Mouse (Mus musculus) embryonic facial prominence, embryonic 14.5 days (tissue): Measurements from ENCODE around the gene Bik. TPM values are rescaled to one million over a fixed set of nuclear protein-coding genes. Genes with fewer than 3 reads are reported as not detected.
A peak's percentile ranks its signal among the peaks of the same experiment; 100 is the strongest.

Experiments
- ATAC-seq: fragments of 200-750 bp; cut with Nextera tagmentation; 2 replicates; pipeline ENCODE4 v1.8.0; 2017; ENCODE audit warnings: low read depth, moderate number of reproducible peaks, moderate TSS enrichment
- DNase-seq: peaks from one replicate; pipeline ENCODE4 v3.0.0-alpha.2; 2015; ENCODE audit warnings: low spot score
- H3K27ac ChIP-seq: fragments of 300-500 bp; sonication (generic); replicated peaks from 2 replicates; pipeline ENCODE4 v1.5.1; 2014; ENCODE audit warnings: low read depth, mild to moderate bottlenecking, low read length, moderate library complexity
- H3K27me3 ChIP-seq: fragments of 300-500 bp; sonication (generic); replicated peaks from 2 replicates; pipeline ENCODE4 v1.6.1; 2014; ENCODE audit warnings: low read length; ENCODE audit not compliant: control insufficient read depth, insufficient read depth
- H3K36me3 ChIP-seq: fragments of 300-500 bp; sonication (generic); 2 replicates; pipeline ENCODE4 v1.6.1; 2014; ENCODE audit warnings: low read length, mixed read lengths; ENCODE audit not compliant: control insufficient read depth, insufficient read depth
- H3K4me1 ChIP-seq: fragments of 300-500 bp; sonication (generic); 2 replicates; pipeline ENCODE4 v1.6.1; 2014; ENCODE audit warnings: antibody characterized with exemption, low read length; ENCODE audit not compliant: control insufficient read depth, insufficient read depth
- H3K4me2 ChIP-seq: fragments of 300-500 bp; sonication (generic); 2 replicates; pipeline ENCODE4 v1.6.1; 2014; ENCODE audit warnings: low read depth, mild to moderate bottlenecking, low read length, moderate library complexity, mixed read lengths
- H3K4me3 ChIP-seq: fragments of 300-500 bp; sonication (generic); 2 replicates; pipeline ENCODE4 v1.5.1; 2014; ENCODE audit warnings: low read depth, mild to moderate bottlenecking, low read length
- H3K9ac ChIP-seq: fragments of 300-500 bp; sonication (generic); 2 replicates; pipeline ENCODE4 v1.6.1; 2014; ENCODE audit warnings: low read depth, mild to moderate bottlenecking, low read length, moderate library complexity, mixed read lengths
- H3K9me3 ChIP-seq: fragments of 300-500 bp; sonication (generic); 2 replicates; pipeline ENCODE4 v1.6.1; 2016; ENCODE audit warnings: low read length; ENCODE audit not compliant: control insufficient read depth
- whole genome bisulfite sequencing: fragments of 180-500 bp; shearing (Covaris S2); extraction: QIAGEN DNeasy Blood & Tissue Kit; methylation state at CpG from one replicate; pipeline ENCODE4 v1.1.7; 2014; 5-methylcytosine and 5-hydroxymethylcytosine counted together
- polyA plus RNA-seq: library from polyadenylated mRNA; unstranded; fragments of >200 nt; fragmentation: Nextera tagmentation; extraction: Ambion mirVana; gene quantifications from 2 replicates; pipeline ENCODE4 v1.2.1, GENCODE M21; 2014

Gene Bik
- polyA plus RNA-seq, 1 experiment from 2014 or later: 5.2 TPM

GRCm38 (mm10) chr15:83573606-83574005 lies 46.9 kb downstream of the Bik start:
- H3K27ac ChIP-seq: no peak overlapping the region
- peaks cover 46% of the 10 kb centered on the region for H3K36me3 ChIP-seq
- H3K4me1 ChIP-seq: no peaks in the 10 kb centered on the region
- WGBS: 96% methylated on average over 12 of the region's 12 CpGs
- H3K4me3 ChIP-seq: no peak overlapping the region
- H3K4me2 ChIP-seq: no peak overlapping the region
- no peak for DNase-seq
- no peaks in the 10 kb centered on the region for H3K27me3 ChIP-seq
- no peak for ATAC-seq
- H3K9me3 ChIP-seq: no peaks in the 10 kb centered on the region
- no peak overlapping the region for H3K9ac ChIP-seq

GRCm38 (mm10) chr15:83574731-83575351 lies 48.2 kb downstream of the Bik start:
- Histone ChIP-seq H3K4me3 (no peak overlapping the region), H3K36me3 (peaks cover 58% of the 10 kb centered on the region), H3K27ac (no peak overlapping the region), H3K4me2 (no peak overlapping the region), H3K4me1 (no peaks in the 10 kb centered on the region), H3K27me3 (no peaks in the 10 kb centered on the region), H3K9me3 (no peaks in the 10 kb centered on the region), H3K9ac (no peak overlapping the region)
- 77% methylated on average over 6 of the region's 6 CpGs for WGBS
- no peak for ATAC-seq
- DNase-seq: no peak

GRCm38 (mm10) chr15:83575543-83575942 lies 48.9 kb downstream of the Bik start:
- ATAC-seq (no peak), DNase-seq (no peak)
- Histone ChIP-seq H3K9ac (no peak overlapping the region), H3K27me3 (no peaks in the 10 kb centered on the region), H3K4me3 (no peak overlapping the region), H3K4me2 (no peak overlapping the region), H3K27ac (no peak overlapping the region), H3K36me3 (peaks cover 65% of the 10 kb centered on the region), H3K4me1 (no peaks in the 10 kb centered on the region), H3K9me3 (no peaks in the 10 kb centered on the region)
- WGBS: 93% methylated on average over 8 of the region's 8 CpGs

GRCm38 (mm10) chr15:83576651-83577050 lies 50.0 kb downstream of the Bik start:
- no peaks in the 10 kb centered on the region for H3K9me3 ChIP-seq
- no peak for ATAC-seq
- no peaks in the 10 kb centered on the region for H3K27me3 ChIP-seq
- H3K4me2 ChIP-seq: no peak overlapping the region
- DNase-seq: no peak
- WGBS: 88% methylated on average over 9 of the region's 9 CpGs
- no peak overlapping the region for H3K9ac ChIP-seq
- H3K4me3 ChIP-seq: no peak overlapping the region
- peaks cover 76% of the 10 kb centered on the region for H3K36me3 ChIP-seq
- H3K4me1 ChIP-seq: no peaks in the 10 kb centered on the region
- H3K27ac ChIP-seq: no peak overlapping the region

- ATAC-seq (peak; percentile 42; the same call in 1 of the 2 replicates), DNase-seq (peak; percentile 55)
- H3K4me3 ChIP-seq: no peak overlapping the region
- H3K4me2 ChIP-seq: no peak overlapping the region
- H3K27ac ChIP-seq: no peak overlapping the region
- H3K4me1 ChIP-seq: no peaks in the 10 kb centered on the region
- H3K9ac ChIP-seq: no peak overlapping the region
- no peaks in the 10 kb centered on the region for H3K9me3 ChIP-seq
- no peaks in the 10 kb centered on the region for H3K27me3 ChIP-seq
- 49% methylated on average over 4 of the region's 4 CpGs for WGBS
- H3K36me3 ChIP-seq: peaks cover 96% of the 10 kb centered on the region
Observed at GRCm38 (mm10) chr15:83582931-83583330, 56.3 kb downstream of the Bik start.

- Histone ChIP-seq H3K4me3 (no peak overlapping the region), H3K4me2 (no peak overlapping the region), H3K9ac (no peak overlapping the region), H3K27ac (no peak overlapping the region), H3K4me1 (no peaks in the 10 kb centered on the region), H3K36me3 (peaks cover 96% of the 10 kb centered on the region), H3K27me3 (no peaks in the 10 kb centered on the region), H3K9me3 (no peaks in the 10 kb centered on the region)
- ATAC-seq (no peak; the same call in 1 of the 2 replicates), DNase-seq (no peak)
- WGBS: 63% methylated on average over 7 of the region's 8 CpGs
Observed at GRCm38 (mm10) chr15:83583419-83584156, 56.9 kb downstream of the Bik start.

GRCm38 (mm10) chr15:83584741-83585220 lies 58.1 kb downstream of the Bik start:
- H3K4me1 ChIP-seq: no peaks in the 10 kb centered on the region
- H3K27ac ChIP-seq: no peak overlapping the region
- H3K9me3 ChIP-seq: no peaks in the 10 kb centered on the region
- ATAC-seq: no peak
- peaks cover 89% of the 10 kb centered on the region for H3K36me3 ChIP-seq
- WGBS: 82% methylated on average over 6 of the region's 6 CpGs
- no peak overlapping the region for H3K4me3 ChIP-seq
- H3K9ac ChIP-seq: no peak overlapping the region
- H3K27me3 ChIP-seq: no peaks in the 10 kb centered on the region
- H3K4me2 ChIP-seq: no peak overlapping the region
- DNase-seq: no peak

- 86% methylated on average over 4 of the region's 4 CpGs for WGBS
- DNase-seq (no peak), ATAC-seq (no peak)
Observed at GRCm38 (mm10) chr15:83590841-83591240, 64.2 kb downstream of the Bik start.

More at GRCm38 (mm10) chr15:83590841-83591240, 64.2 kb downstream of the Bik start:
- Histone ChIP-seq H3K27me3 (no peaks in the 10 kb centered on the region), H3K9ac (no peak overlapping the region), H3K4me3 (no peak overlapping the region), H3K4me1 (peaks cover 9% of the 10 kb centered on the region), H3K9me3 (no peaks in the 10 kb centered on the region), H3K27ac (no peak overlapping the region), H3K4me2 (no peak overlapping the region), H3K36me3 (peaks cover 29% of the 10 kb centered on the region)
